Mouse (Mus musculus): Measurements from ENCODE around the gene Gm20388.

The Gm20388 gene

DNA sequence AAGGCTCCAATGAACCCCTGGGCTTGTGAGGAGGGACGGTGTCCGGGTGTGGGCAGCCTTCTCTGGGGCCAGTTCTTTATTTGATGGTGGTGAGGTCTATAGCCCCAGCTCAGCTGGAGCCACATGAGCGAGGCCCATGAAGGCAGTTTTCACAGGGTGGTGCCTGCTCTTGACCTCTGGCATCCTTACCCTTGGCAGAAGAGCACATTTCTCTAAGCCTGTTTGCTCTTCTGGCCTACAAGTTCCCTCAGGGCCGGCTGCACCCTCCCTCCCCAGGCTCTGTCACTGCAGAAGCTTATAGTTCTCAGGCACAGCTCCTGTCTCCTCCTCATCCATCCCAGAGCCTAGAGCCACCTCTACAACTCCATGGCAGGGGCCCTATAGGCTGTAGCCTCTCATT is 503.6 kb downstream of the Gm20388 start:
- no peak for DNase-seq (ENCODE audit: low spot score in 2 of 2)

DNA sequence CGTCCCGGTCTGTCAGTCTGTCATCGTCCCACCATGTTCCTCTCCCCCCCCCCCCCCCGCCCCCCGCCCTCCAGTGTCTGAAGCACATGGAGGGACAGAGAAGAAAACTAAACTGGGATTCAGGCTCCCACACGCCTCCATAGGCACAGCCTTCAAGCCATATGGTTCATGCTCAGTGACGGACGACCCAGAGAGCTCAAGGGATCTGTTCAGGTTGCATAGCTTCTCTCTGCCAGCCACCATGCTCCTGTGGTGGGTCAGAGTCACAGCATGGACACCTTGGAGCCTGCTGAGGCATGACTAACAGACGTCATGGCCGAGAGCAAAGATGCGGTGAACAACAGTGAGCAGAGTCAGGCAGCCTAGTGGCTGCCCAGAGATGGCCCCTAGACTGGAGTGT is 504.8 kb downstream of the Gm20388 start:
- DNase-seq (ENCODE audit: low spot score in 2 of 2) = no peak

DNA sequence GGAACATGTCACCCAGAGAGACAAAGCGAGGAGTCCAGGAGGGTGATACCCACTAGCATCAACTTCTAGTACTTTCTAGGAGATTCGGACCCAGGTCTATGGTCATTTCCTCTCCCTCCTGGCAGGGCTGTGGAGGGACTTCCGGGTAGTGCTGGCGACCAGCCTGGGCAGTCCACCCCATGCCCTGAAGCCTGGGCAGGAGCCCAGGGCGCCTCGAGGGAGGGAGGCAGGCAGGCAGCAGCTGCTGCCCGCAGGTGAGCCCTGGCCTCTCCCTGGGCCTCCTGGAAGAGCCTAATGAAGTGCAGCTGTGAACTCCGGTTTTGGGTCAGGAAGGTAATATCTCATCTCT is 505.5 kb downstream of the Gm20388 start:
- no peak for DNase-seq (ENCODE audit: low spot score in 2 of 2)

DNA sequence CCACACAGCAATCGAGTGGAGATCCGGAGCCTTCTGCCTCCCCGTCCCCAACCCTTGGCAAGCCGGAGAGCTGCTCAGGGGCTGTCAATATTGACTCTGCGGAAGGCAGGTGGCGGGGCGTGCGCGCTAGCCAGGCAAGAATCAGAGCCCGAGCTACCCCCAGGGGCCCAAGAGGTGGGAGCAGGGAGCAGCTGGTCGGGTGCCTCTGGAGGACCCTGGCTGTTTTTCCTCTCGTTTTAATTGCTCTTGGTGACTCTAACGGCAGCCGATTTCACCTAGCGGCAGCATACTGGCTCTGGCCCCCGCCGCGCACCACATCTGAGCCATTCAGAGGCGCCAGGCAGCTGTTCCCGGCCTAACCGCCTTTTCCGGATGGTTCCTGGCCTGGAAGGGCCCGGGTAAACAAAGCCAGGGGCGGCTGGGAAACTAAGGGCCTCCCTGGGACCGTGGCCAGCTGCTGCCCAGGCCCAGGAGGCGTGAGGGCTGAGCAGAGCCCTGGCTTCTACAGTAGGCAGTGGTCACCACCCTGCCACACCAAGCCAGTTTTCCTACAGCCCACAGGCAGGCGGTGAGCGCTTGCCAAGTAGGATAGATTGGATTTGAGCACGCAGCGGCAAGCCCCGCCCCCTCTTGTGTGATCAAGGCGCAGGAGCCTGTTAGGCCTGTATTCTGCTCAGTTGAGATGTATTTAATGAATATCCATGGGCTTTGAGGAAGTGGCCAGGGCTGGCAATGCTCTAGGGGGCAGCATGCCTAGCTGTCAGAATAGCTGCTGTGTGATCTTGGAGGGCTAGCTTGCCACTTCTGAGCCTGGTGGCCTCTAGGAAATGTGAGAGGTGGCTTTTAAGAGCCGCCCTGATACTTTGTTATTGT is 506.1 kb downstream of the Gm20388 start:
- DNase-seq (ENCODE audit: low spot score in 2 of 2) = peak in 1 of 2 experiments; percentile 49

DNA sequence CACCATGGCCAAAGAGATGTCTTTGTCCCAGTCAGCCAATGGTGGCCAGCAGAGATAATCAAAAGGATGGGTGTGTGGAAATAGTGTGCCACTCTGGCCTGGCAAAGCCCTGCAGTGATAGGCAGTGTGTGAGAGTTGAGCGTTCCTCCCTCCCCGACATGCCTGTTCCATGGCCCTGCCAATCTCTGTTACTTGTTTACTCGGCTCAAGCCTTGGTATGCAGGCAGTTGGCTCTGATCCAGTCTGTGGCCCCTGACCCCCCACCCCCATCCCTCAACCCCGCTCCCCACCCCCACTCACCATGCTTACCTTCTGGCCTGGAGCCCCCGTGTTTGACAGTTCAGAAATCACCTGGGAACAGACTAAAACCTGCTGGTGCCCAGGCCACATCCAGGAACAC is 507.5 kb downstream of the Gm20388 start:
- no peak for DNase-seq (ENCODE audit: low spot score in 2 of 2)

DNA sequence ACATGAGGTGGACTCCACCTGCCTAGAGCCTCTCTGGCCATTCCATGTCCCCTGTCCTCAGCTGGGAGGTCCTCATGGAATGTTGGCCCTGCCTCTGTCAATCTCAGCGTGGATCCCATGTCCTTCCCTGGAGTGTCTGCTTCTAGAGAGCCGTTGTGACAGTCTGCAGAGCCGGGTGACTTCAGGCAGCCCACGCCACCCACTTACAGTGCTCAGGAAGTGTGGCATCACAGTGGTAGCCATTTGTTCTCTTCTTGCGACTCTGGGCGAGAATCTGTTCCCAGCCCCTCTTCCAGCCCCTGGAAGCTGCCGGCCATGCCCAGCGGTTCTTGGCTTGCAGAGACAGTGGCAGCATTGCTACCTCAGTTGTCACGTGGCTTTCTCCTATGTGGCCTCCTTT is 509.0 kb downstream of the Gm20388 start:
- DNase-seq (ENCODE audit: low spot score in 2 of 2) = no peak

DNA sequence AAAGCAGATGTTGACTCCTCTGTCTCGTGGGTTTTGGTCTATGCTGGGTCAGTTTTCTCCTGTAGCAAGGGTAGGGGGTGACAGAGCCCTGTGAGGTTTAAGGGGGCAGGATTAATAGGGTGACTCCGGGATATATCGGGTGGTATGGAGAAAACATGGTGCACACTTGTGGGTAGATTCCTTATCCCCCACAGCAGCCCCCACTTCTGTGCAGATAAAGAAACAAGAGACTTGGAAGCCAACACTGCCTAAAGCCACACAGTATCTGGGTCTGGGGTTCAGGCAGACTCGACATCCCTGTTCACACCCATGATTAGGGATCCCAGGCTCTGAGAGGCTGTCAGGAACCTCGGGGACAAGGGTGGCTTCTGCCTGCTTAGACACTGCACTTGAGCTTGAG is 509.6 kb downstream of the Gm20388 start:
- no peak for DNase-seq (ENCODE audit: low spot score in 2 of 2)

DNA sequence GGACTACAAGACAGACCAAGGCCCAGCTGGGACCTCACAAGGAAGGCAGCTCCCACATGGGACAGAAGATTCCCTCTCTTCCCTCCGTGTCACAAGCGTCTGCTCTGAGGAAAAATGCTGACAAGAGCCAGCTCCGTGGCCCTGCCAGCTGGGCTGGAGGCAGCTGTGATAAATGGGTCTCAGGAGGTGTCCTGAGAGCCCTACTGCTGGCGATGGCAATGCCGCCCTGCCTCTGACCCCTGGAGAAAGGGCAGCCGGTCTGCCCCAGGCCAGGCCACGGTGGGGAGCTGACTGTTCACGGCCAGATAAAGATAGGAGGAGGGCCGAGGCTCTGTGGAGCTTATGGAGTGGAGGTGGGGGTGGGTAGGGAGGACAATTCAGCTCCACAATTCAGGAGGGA is 511.0 kb downstream of the Gm20388 start:
- DNase-seq (ENCODE audit: low spot score in 2 of 2) = no peak

DNA sequence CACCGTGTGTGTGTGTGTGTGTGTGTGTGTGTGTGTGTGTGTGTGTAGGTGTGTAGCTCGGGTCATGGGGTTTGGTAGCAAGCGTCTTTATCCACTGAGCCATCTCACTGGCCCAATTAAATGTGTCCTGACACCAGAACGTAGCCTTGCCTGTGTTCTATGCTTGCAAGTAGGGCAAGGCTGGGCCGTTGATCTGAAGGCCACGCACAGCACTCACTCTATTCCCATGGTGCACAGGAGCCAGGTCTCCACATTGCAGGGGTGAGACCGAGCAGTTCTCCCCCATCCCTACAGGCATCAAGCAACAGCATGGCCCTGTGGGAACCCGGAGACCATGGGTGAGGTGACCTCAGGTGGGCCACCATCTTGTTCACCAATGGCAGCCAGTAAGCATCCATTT is 511.6 kb downstream of the Gm20388 start:
- no peak for DNase-seq (ENCODE audit: low spot score in 2 of 2)

DNA sequence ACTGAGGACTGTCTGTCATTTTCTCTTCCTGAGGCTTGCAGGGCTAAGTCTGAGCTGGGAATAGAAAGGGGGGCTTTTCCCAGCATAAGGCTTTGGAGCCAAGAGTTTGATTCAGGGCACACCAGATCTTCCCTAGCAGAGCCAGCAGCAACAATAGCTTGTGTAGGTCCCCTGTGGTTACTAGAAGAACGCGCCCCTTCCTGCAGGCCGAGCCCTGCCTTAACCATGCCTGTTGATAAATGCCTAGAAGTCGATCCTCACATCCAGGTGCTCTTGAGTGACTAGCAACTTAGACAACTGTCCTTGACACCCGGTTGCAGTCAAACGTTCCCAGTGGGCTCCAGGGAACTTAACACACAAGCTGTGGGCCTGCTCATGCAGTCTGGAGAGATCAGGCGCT is 512.9 kb downstream of the Gm20388 start:
- no peak for DNase-seq (ENCODE audit: low spot score in 2 of 2)

DNA sequence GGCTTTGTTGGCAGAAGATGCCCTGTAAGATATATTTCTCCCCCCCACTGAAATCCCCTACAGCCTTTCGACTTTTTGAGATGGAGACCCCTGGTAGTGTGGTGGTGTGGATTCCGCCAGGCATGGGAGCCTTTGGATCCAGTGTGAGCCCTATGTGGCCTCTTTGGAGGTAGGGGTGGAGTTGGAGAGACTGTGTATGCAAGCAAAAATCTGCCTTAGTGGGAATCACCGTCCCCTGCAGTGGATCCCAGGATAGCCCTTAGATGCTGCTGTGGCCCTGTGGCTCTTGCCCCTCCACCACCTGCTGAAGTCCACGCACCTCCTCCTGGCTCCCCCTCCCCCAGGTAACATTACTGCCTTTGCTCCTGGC is 514.2 kb downstream of the Gm20388 start:
- no peak for DNase-seq (ENCODE audit: low spot score in 2 of 2)

DNA sequence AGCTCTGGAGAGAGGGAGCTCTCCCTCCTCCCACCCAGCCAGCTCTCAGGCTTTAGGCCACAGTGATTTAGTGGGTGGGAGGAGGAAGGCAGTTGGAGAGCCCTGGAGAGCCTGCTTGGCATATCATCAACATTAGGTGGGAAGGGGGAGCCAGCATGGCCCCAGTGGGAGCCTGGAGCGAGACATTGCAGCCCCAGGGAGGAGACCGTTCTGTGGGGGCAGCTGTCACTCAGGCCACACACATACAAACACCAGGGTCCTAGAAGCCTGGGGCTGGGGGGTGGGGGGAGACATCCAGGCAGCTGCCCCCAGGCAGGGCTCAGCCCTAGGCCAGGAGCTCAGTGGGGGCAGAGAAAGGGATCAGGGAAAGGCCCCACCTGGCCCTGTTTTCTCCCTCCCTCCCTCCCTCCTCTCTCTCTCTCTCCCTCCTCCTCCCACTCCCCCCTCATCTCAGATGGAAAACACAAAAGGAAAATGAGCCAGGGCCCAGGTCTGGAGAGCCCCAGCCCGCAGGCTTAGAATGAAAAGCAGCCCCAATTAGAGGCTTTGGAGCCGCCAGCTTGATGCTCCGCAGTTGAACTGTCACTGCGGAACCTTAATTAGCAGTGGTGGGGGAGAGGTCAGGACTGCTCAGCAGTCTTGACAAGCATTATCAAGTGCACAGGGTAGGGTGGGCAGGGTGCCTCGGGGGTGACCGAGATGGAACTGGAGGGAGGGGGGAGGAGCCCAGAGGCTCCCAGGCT is 514.7 kb downstream of the Gm20388 start:
- no peak for DNase-seq (ENCODE audit: low spot score in 2 of 2)

DNA sequence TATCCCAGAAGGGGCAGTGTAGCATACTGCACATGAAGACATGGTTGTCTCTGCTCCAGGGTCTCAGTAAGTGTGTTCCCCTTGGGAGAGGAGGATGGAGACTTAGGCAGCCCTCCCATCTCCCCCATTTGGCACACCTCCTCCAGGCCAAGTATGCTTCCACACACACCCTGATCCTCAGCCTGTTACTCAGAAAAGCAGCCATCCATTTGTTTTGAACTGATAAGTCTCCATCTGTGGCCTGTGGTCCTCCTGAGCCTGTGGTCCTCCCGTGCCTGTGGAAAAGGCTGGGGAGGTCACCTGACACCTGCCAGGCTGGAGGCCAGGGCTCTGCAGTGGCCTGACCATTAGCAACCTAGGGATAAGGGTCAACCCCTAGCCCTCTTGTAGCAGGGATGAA is 515.5 kb downstream of the Gm20388 start:
- no peak for DNase-seq (ENCODE audit: low spot score in 2 of 2)

DNA sequence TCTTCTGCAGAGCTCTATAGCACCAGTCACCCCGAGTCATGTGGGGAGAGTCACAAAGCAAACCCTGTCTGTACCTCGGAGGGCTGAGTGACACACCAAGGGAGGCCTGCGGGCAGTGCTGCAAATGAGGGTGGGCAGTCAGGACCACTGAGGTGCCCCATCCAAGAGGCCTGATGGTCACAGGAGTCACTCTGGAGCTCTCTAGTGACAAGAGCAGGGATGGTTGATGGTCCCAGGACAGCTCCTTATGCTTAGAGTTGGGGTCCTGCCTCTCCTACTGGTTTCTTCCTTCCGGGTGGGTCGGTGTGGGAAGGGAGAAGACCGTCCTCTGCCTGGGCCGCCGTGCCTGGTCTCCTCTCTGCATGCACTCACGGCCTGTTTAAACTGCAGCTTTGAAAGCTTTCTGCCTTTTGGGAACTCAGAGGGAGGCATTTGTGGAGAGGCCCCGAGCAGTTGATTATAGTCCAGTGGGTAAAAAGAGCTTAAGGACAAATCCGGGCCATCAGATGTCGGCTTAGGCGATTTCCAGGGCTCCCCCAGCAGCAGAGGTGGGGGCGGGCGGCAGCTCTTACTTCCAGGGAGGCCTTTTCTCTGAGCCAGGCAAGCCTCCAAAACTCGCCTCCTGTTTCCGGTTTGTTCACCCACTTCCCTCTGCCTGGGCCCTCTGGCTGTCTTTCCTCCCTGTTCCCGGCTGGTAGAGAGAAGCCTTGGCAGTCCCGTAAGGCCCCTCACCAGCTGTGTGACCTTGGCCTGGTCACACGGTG is 516.2 kb downstream of the Gm20388 start:
- DNase-seq (ENCODE audit: low spot score in 2 of 2) = peak; percentile 69 to 82

DNA sequence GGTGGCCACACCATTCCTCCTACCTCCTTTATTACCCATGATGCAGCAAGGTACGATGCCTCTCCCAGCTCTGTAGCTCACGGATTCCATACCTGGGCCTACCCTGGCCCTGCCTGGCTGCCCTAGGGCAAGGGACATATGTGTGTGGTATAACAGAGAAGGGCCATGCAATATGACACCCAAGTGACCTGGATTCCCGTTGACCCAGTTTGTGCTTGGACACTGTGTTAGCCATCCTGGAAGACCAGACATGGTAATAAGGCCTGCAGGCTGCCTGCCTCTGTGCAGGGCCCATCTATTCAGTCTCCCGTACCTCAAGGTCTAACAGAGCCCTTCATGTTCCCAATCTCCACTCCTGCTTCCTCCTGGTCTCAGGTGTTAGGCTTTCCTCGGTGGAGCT is 517.9 kb downstream of the Gm20388 start:
- no peak for DNase-seq (ENCODE audit: low spot score in 2 of 2)

DNA sequence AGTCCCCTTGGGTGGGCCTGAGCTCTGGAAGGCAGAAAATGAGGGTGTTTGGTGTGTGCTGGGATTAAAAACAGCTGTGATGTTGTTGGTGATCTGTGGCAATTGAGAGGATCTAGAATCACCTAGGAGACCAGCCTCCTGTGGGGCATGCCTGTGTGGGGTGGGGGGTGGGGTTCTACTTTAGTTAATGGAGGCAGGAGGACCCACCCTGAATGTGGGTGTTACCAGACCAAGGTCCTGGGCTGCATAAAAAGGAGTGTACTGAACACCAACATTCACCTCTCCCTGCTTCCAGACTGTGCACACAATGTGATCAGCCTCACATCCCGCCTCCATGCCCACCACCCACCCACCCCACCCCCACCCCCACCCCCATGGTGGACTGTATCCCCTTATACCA is 518.5 kb downstream of the Gm20388 start:
- no peak for DNase-seq (ENCODE audit: low spot score in 2 of 2)

DNA sequence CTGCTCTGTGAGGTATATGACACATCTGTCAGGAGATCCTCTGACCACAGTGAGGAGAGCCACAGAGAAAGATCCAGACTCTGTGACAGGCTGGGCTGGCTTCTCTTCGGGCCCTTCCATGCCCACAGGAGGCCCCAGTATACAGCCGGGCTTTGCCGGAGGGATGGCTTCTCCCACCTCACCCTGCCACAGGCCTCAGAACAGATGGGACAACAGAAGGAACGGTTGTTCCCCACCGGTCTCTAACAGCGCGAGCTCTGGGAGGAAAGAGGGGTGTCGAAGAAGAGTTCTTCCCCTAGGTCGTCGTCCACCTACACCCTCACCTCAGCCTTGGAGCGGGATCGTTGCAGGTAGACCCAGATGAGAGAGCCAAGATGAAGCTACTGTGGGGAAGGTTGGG is 520.4 kb downstream of the Gm20388 start:
- DNase-seq (ENCODE audit: low spot score in 2 of 2) = no peak

DNA sequence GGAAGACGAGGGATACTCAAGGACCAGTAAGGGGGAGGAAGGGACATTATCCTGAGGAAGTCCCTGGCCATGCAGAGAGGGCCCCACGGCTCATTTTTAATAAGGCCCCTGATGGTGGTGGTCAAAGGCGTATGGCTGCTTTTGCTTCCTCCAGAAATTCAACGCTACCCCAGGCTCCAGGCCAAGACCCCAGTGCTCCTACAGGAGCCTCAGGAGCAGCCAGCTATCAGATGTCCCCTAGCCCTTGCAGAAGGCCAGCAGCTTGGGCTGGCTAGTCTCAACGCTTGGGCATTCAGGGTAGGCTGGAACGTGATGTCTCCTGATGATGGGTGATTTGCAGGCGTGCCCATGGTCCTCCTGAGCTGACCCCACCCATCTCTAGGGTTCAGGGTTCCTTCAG is 521.8 kb downstream of the Gm20388 start:
- DNase-seq (ENCODE audit: low spot score in 2 of 2) = no peak

DNA sequence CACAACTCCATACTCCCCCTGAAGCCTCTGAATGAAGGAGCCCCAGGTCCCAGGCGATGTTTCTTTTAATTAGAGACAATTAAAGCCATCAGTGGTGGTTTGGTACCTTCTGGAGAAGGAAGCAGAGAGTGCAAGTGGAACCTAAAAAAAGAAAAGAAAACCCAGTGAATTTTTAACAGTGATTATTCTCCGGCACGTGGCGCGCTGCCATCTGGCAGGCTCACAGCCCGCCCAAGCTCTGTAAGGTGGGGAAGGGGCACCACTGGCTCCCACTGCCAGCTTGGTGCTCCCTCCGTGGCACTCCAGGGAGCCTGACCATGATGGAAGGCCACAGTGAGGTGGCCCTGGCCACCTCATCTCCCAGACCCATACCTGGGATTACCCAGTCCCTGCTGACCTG is 522.5 kb downstream of the Gm20388 start:
- DNase-seq (ENCODE audit: low spot score in 2 of 2) = no peak

DNA sequence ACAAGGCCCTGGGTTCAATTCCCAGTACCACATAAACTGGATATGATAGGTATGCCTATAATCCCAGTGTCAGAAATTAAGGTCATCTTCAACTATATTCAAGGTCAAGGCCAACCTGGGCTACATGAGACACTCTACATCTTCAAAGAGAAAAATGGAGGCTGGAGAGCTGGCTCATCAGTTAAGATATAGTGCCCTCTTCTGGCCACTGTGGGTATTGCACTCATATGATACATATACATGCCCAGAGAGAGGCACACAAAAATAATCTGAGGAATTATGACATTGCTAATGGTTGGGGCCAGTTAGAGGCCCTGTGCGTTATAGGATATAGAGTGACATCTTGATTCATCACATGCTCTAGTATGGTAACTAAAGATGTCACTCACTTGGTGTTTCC is 523.1 kb downstream of the Gm20388 start:
- no peak for DNase-seq (ENCODE audit: low spot score in 2 of 2)

DNA sequence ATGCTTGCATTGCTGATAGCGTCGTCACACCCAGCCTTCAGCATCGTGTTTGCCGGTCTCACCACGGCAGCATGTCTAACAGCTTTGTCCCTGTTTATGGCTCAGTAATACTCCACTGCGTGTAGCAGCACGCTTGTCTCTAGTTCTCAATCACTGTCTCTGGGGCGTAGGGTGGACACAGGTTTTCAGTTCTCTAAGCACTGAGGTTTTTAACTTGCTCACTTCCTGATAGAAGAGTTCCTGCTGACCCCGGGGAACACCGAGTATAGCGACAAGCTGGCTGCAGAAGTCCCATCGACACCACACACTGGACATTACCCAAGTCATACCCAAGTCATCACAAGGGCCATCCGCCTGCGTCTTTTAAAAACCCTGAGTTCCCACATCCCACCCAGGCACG is 525.1 kb downstream of the Gm20388 start:
- DNase-seq (ENCODE audit: low spot score in 2 of 2) = no peak

DNA sequence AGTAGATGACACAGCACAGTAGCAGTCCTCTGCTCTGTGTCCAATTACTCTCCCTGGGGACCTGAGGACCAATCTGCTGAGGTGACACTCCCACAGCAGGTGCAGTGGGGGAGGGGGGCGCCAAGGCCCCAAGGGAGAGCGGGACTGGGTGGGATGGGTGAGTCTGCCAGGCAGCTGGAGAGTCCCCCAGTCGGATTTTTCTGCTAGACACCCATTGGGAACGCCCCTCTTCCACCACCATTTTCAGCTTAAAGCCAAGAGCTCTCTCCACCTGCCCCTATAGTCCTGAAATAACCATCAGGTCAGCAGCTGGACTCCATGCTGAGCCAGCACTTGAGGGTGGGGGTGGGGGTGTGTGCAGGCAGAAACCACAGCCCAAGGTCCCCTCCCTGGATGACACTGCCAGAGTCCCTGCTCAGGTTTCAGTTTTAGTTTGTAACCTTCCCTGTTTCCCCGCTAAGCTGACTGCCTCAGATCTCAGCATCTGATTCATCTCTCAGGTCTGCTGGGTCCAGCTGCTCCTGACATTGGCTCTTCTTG is 525.9 kb downstream of the Gm20388 start:
- no peak for DNase-seq (ENCODE audit: low spot score in 2 of 2)

Measured in right cerebral cortex, postnatal 36 days (tissue).